Mouse (Mus musculus) thymus, adult 2 months (tissue): ENCODE results near the gene Rabgap1. TPM values are rescaled to one million over a fixed set of nuclear protein-coding genes. Genes with fewer than 3 reads are reported as not detected.

Experiments used
- DNase-seq: peaks from one replicate; pipeline ENCODE4 v3.0.0; 2021
- H3K27ac ChIP-seq: fragments of 200-500 bp; 2 replicates; pipeline ENCODE4 v1.5.1; 2012; ENCODE audit warnings: low read length, control low read depth; ENCODE audit not compliant: control insufficient read depth, insufficient read depth
- H3K27me3 ChIP-seq: fragments of 200-500 bp; 2 replicates; pipeline ENCODE4 v1.6.1; 2012; ENCODE audit warnings: mild to moderate bottlenecking, low read length, moderate library complexity, mixed read lengths; ENCODE audit not compliant: control insufficient read depth, insufficient read depth
- H3K36me3 ChIP-seq: fragments of 200-500 bp; 2 replicates; pipeline ENCODE4 v1.6.1; 2012; ENCODE audit warnings: mild to moderate bottlenecking, low read length, moderate library complexity; ENCODE audit not compliant: control insufficient read depth, insufficient read depth
- H3K4me1 ChIP-seq: fragments of 200-500 bp; replicated peaks from 2 replicates; pipeline ENCODE4 v1.6.1; 2012; ENCODE audit warnings: low read length; ENCODE audit not compliant: control insufficient read depth, insufficient read depth
- H3K4me3 ChIP-seq: fragments of 200-500 bp; 2 replicates; pipeline ENCODE4 v1.5.1; 2012; ENCODE audit warnings: mild to moderate bottlenecking, low read length, control low read depth, moderate library complexity; ENCODE audit not compliant: control insufficient read depth, insufficient read depth
- CTCF ChIP-seq: fragments of 200-500 bp; IDR thresholded peaks from 2 replicates; pipeline ENCODE4 v1.5.1; 2012; ENCODE audit warnings: mild to moderate bottlenecking, control low read depth, low read length, moderate library complexity, borderline replicate concordance; ENCODE audit not compliant: control insufficient read depth, poor library complexity, insufficient read depth; ENCODE audit errors: extremely low read depth
- POLR2A ChIP-seq: fragments of 200-500 bp; IDR thresholded peaks from 2 replicates; pipeline ENCODE4 v1.6.1; 2012; ENCODE audit warnings: mild to moderate bottlenecking, low read length, control low read depth, moderate library complexity; ENCODE audit not compliant: control insufficient read depth, poor library complexity, insufficient read depth; ENCODE audit errors: extremely low read depth
- WGBS: fragments of 180-500 bp; shearing (Covaris S2); methylation state at CpG from one replicate; pipeline ENCODE4 v1.1.7; 2018; 5-methylcytosine and 5-hydroxymethylcytosine counted together
- polyA plus RNA-seq: library from polyadenylated mRNA; depleted of rRNA; stranded (reverse); fragments of >200 nt; gene quantifications from 2 replicates; pipeline ENCODE4 v1.2.3, GENCODE M21; 2012; rRNA removed

Gene Rabgap1
- polyA plus RNA-seq, 1 experiment: 11.3 TPM

DNA sequence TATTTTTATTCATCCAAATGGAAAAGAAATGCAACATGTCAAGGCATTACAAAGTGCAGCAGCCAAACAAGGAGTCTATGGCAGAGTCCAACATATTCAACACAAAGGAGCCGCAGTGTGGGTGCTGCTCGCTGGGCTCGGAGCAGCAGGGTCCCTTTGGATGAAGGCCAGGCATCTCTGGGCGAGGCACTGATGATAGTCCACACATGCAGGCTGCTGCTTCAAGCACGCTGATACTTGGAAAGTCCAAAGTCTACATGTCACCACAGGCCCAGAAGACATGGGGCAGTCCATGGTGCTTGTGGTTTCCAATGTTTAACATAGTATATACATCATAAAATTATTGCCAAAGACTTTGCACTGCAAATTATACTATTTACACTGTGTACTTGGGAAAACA is 126.8 kb downstream of the Rabgap1 start:
- H3K4me3 ChIP-seq: no peak overlapping the region
- H3K4me1 ChIP-seq: 0 out of 2 replicates have a peak, but pooled peaks cover 2% of the 10 kb centered on the region
- peaks cover 10% of the 10 kb centered on the region for H3K36me3 ChIP-seq
- TF ChIP-seq CTCF (no peak), POLR2A (no peak)
- H3K27ac ChIP-seq: no peak overlapping the region
- no peak for DNase-seq
- H3K27me3 ChIP-seq: no peaks in the 10 kb centered on the region
- 97% methylated on average over 5 of the region's 5 CpGs for WGBS

GRCm38 (mm10) chr2:37570703-37571102 is 127.6 kb downstream of the Rabgap1 start:
- no peak overlapping the region for H3K4me3 ChIP-seq
- no peak overlapping the region for H3K27ac ChIP-seq
- peaks cover 6% of the 10 kb centered on the region; the same call in 1 of the 2 replicates for H3K36me3 ChIP-seq
- 92% methylated on average over 2 of the region's 2 CpGs for WGBS
- H3K27me3 ChIP-seq: no peaks in the 10 kb centered on the region
- DNase-seq: no peak
- TF ChIP-seq POLR2A (no peak), CTCF (no peak)
- H3K4me1 ChIP-seq: 0 out of 2 replicates have a peak, but pooled peaks cover 1% of the 10 kb centered on the region

GRCm38 (mm10) chr2:37572141-37572540 is 129.1 kb downstream of the Rabgap1 start:
- TF ChIP-seq POLR2A: no peak
- no peak for TF ChIP-seq CTCF

DNA sequence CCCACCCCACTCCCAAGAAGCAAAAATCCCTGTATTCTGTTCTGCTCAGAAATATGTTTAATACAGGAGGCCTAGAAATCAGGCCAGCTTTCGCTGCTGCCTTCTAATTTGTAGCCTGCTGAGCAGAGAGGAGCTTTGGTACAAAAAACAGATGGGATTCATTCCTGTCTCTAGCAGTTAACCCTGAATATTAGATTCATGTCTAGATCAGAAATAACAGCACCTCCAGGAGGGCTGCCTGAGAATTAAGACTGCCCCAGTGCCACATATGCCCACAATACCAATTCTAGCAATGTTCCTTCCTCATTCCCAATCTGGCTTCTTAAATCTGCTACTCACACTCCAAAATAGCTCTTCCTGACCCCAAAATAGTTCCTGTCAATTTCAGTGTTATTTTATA is 133.6 kb downstream of the Rabgap1 start:
- TF ChIP-seq POLR2A (no peak), CTCF (no peak)
- H3K27me3 ChIP-seq: no peaks in the 10 kb centered on the region
- H3K4me3 ChIP-seq: no peak overlapping the region
- no peak for DNase-seq
- 98% methylated on average over 1 of the region's 1 CpGs for WGBS
- H3K36me3 ChIP-seq: no peaks in the 10 kb centered on the region; the same call in 1 of the 2 replicates
- H3K4me1 ChIP-seq: no peaks in the 10 kb centered on the region
- no peak overlapping the region for H3K27ac ChIP-seq

More at GRCm38 (mm10) chr2:37572141-37572540, 129.1 kb downstream of the Rabgap1 start:
- no peak overlapping the region for H3K4me3 ChIP-seq
- no peak for DNase-seq
- H3K27me3 ChIP-seq: no peaks in the 10 kb centered on the region
- H3K27ac ChIP-seq: no peak overlapping the region
- H3K36me3 ChIP-seq: peaks cover 3% of the 10 kb centered on the region; the same call in 1 of the 2 replicates
- 95% methylated on average over 2 of the region's 2 CpGs for WGBS
- H3K4me1 ChIP-seq: no peaks in the 10 kb centered on the region

DNA sequence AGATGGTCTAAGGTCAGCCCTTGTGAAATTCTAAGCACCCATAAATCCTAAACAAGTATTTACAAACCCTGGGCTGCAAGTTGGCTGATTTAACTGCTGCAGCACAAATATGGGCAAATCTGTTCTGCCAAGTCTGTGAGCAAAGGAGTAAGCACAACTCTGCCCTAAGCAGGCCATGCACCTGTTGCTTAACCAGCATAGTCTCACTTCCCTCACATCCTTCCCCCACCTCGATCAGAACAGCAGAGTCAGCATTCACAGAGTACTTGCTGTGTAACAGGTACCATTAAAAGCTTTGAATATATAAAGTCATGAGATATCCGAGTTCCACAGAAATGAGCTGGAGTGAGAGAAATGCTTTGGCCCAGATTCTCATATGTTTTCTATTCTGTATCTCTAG is 135.1 kb downstream of the Rabgap1 start:
- TF ChIP-seq CTCF (no peak), POLR2A (no peak)
- H3K36me3 ChIP-seq: no peaks in the 10 kb centered on the region; the same call in 1 of the 2 replicates
- no peak for DNase-seq
- H3K27ac ChIP-seq: no peak overlapping the region
- H3K4me1 ChIP-seq: no peaks in the 10 kb centered on the region
- no peaks in the 10 kb centered on the region for H3K27me3 ChIP-seq
- H3K4me3 ChIP-seq: no peak overlapping the region
- WGBS: 68% methylated on average over 2 of the region's 2 CpGs

- no peak for DNase-seq
- Histone ChIP-seq H3K4me1 (no peaks in the 10 kb centered on the region), H3K36me3 (peaks cover 12% of the 10 kb centered on the region)
These were observed 144.8 kb downstream of the Rabgap1 start for GRCm38 (mm10) chr2:37587919-37588318.

More at GRCm38 (mm10) chr2:37587919-37588318, 144.8 kb downstream of the Rabgap1 start:
- TF ChIP-seq CTCF (no peak), POLR2A (no peak)
- Histone ChIP-seq H3K4me3 (no peak overlapping the region), H3K27ac (no peak overlapping the region), H3K27me3 (no peaks in the 10 kb centered on the region)

Other genes starting within 250 kb of the Rabgap1 start
- not detected in 2 replicates for gene Olfr366, start 231.7 kb upstream of the Rabgap1 start, polyA plus RNA-seq
- 0.18 TPM in 1 of 2 replicates, not detected in the other for gene Olfr368, start 116.8 kb upstream of the Rabgap1 start, polyA plus RNA-seq
- gene Pdcl, start 83.9 kb upstream of the Rabgap1 start, polyA plus RNA-seq: 17.0 and 17.7 TPM in 2 replicates
- gene Rc3h2, start 20.4 kb upstream of the Rabgap1 start, polyA plus RNA-seq: 13.8 and 14.8 TPM in 2 replicates
- 4.6 and 5.0 TPM in 2 replicates for gene Zbtb26, start 144 bp upstream of the Rabgap1 start, polyA plus RNA-seq
- 3.3 and 3.6 TPM in 2 replicates for gene Zbtb6, start 108 bp upstream of the Rabgap1 start, polyA plus RNA-seq
- gene Gpr21, start 73.1 kb downstream of the Rabgap1 start, polyA plus RNA-seq: 0.31 and 0.47 TPM in 2 replicates